Mouse (Mus musculus): ENCODE results near the gene Cmah. TPM values are rescaled to one million over a fixed set of nuclear protein-coding genes. Genes with fewer than 3 reads are reported as not detected.

Gene Cmah
- total RNA-seq, 2 experiments from 2014 or later, result 2.4 to 3.5 TPM

- no peak for DNase-seq
These were observed 190.6 kb downstream of the Cmah start for GRCm38 (mm10) chr13:24517757-24518156.

GRCm38 (mm10) chr13:24518887-24519286, 191.7 kb downstream of the Cmah start:
- DNase-seq, result peak; percentile 50

GRCm38 (mm10) chr13:24519976-24520647, 192.9 kb downstream of the Cmah start:
- no peak for DNase-seq

- DNase-seq, result no peak
These were observed 193.6 kb downstream of the Cmah start for GRCm38 (mm10) chr13:24520796-24521195.

- no peak for DNase-seq
These were observed 194.5 kb downstream of the Cmah start for GRCm38 (mm10) chr13:24521446-24522342.

- DNase-seq, result no peak
These were observed 195.2 kb downstream of the Cmah start for GRCm38 (mm10) chr13:24522343-24522837.

- no peak for DNase-seq
These were observed 196.5 kb downstream of the Cmah start for GRCm38 (mm10) chr13:24523587-24524221.

- no peak for DNase-seq
These were observed 197.3 kb downstream of the Cmah start for GRCm38 (mm10) chr13:24524468-24524867.

- DNase-seq, result no peak
These were observed 198.3 kb downstream of the Cmah start for GRCm38 (mm10) chr13:24525551-24525950.

GRCm38 (mm10) chr13:24526916-24527315, 199.7 kb downstream of the Cmah start:
- no peak for DNase-seq

Other genes starting within 250 kb of the Cmah start
- 1 to 10 TPM; 4.5 to 7.9 TPM for gene Carmil1, start 46.6 kb upstream of the Cmah start, total RNA-seq (2021)